In the genomic region with DNA sequence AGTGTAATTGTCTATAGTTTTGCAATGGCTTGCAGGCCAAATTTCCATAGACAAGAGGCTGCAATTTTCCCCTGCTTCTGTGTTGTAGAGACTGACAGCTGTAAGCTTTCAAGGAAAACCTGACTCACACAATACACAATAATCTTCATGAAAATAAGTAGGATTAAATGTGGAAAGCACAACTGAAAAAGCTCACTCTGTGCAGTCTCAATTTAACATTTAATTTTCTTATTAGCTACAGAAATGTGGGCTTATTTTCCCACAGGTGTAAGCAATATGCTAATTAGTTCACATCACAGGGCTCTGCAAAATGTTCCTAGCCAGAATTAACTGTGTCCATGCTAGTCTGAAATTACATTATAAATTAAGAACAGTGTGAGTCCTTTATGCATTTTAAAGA, we compare ENCODE assay signal across 30 mouse cellular contexts.
A peak's percentile ranks its signal among the peaks of the same experiment; 100 is the strongest.
DNase-seq lines count a peak whose midpoint lies in the region; ATAC-seq lines count a peak whose summit lies in the region.
"Had no signal": no experiment of that assay in that cellular context is flagged by ENCODE, and none has a peak within 500 bp of the region (broad histone marks: within the 10 kb centered on the region; RNA-seq: fewer than 3 reads in every experiment).

No protein-coding gene starts in this region.

- no peaks in the 10 kb centered on the region for H3K27me3 ChIP-seq in forebrain, embryonic 11.5 days (ENCODE audit: control insufficient read depth, insufficient read depth, low read length)
- H3K27me3 ChIP-seq in forebrain, embryonic 10.5 days (ENCODE audit: poor library complexity, severe bottlenecking), result no peaks in the 10 kb centered on the region
- H3K27me3 ChIP-seq in forebrain, embryonic 14.5 days (replicated peaks; ENCODE audit: control insufficient read depth, insufficient read depth, low read length), result no peaks in the 10 kb centered on the region
- H3K27me3 ChIP-seq in midbrain, embryonic 13.5 days, result no peaks in the 10 kb centered on the region
- H3K27me3 ChIP-seq: embryonic facial prominence, embryonic 12.5 days; heart, embryonic 15.5 days; hindbrain, embryonic 15.5 days; limb, embryonic 15.5 days; liver, embryonic 13.5 days; megakaryocyte, embryonic 14.5 days had no signal

- H3K4me3 ChIP-seq in forebrain, embryonic 11.5 days (ENCODE audit: low read depth, low read length), result no peak overlapping the region
- no peak overlapping the region for H3K4me3 ChIP-seq in forebrain, embryonic 10.5 days
- no peak overlapping the region for H3K4me3 ChIP-seq in forebrain, embryonic 14.5 days (ENCODE audit: low read depth, low read length)
- no peak overlapping the region for H3K4me3 ChIP-seq in midbrain, embryonic 13.5 days (replicated peaks)
- H3K4me3 ChIP-seq: embryonic facial prominence, embryonic 12.5 days; heart, embryonic 10.5 days; heart, embryonic 15.5 days; hindbrain, embryonic 15.5 days; limb, embryonic 10.5 days; limb, embryonic 15.5 days; liver, embryonic 13.5 days; megakaryocyte, embryonic 14.5 days had no signal

- no peaks in the 10 kb centered on the region for H3K9me3 ChIP-seq in forebrain, embryonic 11.5 days (ENCODE audit: control insufficient read depth, low read length)
- no peaks in the 10 kb centered on the region for H3K9me3 ChIP-seq in forebrain, embryonic 10.5 days
- no peaks in the 10 kb centered on the region for H3K9me3 ChIP-seq in forebrain, embryonic 14.5 days (replicated peaks; ENCODE audit: control insufficient read depth, low read length)
- H3K9me3 ChIP-seq in midbrain, embryonic 13.5 days, result no peaks in the 10 kb centered on the region
- H3K9me3 ChIP-seq: embryonic facial prominence, embryonic 12.5 days; G1E; heart, embryonic 10.5 days; heart, embryonic 15.5 days; hindbrain, embryonic 15.5 days; limb, embryonic 10.5 days; limb, embryonic 15.5 days; liver, embryonic 13.5 days; megakaryocyte, embryonic 14.5 days had no signal

- peak; percentile 76 for ATAC-seq in forebrain, embryonic 11.5 days (replicated peaks; ENCODE audit: low FRiP score)
- peak; percentile 80 for ATAC-seq in forebrain, embryonic 14.5 days
- ATAC-seq in midbrain, embryonic 13.5 days, result peak; percentile 53; the same call in 1 of the 2 replicates
- ATAC-seq: lung, postnatal 0 days had no signal

- H3K36me3 ChIP-seq in forebrain, embryonic 11.5 days (ENCODE audit: control insufficient read depth, insufficient read depth, low read length), result no peaks in the 10 kb centered on the region
- H3K36me3 ChIP-seq in forebrain, embryonic 10.5 days (replicated peaks), result no peaks in the 10 kb centered on the region
- no peaks in the 10 kb centered on the region for H3K36me3 ChIP-seq in forebrain, embryonic 14.5 days (ENCODE audit: control insufficient read depth, insufficient read depth, low read length)
- no peaks in the 10 kb centered on the region for H3K36me3 ChIP-seq in midbrain, embryonic 13.5 days
- H3K36me3 ChIP-seq: embryonic facial prominence, embryonic 12.5 days; G1E; heart, embryonic 10.5 days; heart, embryonic 15.5 days; hindbrain, embryonic 15.5 days; limb, embryonic 10.5 days; limb, embryonic 15.5 days; liver, embryonic 13.5 days had no signal

- H3K27ac ChIP-seq in forebrain, embryonic 11.5 days (ENCODE audit: low read depth, low read length), result no peak overlapping the region
- no peak overlapping the region for H3K27ac ChIP-seq in forebrain, embryonic 10.5 days
- no peak overlapping the region for H3K27ac ChIP-seq in forebrain, embryonic 14.5 days (ENCODE audit: low read depth, low read length)
- H3K27ac ChIP-seq in midbrain, embryonic 13.5 days, result no peak overlapping the region
- H3K27ac ChIP-seq: embryonic facial prominence, embryonic 12.5 days; heart, embryonic 10.5 days; heart, embryonic 15.5 days; hindbrain, embryonic 15.5 days; kidney, postnatal 0 days; limb, embryonic 10.5 days; limb, embryonic 15.5 days; liver, embryonic 13.5 days had no signal

- no peaks in the 10 kb centered on the region for H3K4me1 ChIP-seq in forebrain, embryonic 11.5 days (replicated peaks; ENCODE audit: control insufficient read depth, insufficient read depth, low read length)
- peaks cover 3% of the 10 kb centered on the region; the same call in 1 of the 2 replicates for H3K4me1 ChIP-seq in forebrain, embryonic 10.5 days
- H3K4me1 ChIP-seq in forebrain, embryonic 14.5 days (ENCODE audit: control insufficient read depth, insufficient read depth, low read length), result no peaks in the 10 kb centered on the region
- H3K4me1 ChIP-seq in midbrain, embryonic 13.5 days (replicated peaks), result 0 out of 2 replicates have a peak, but pooled peaks cover 3% of the 10 kb centered on the region
- H3K4me1 ChIP-seq: embryonic facial prominence, embryonic 12.5 days; heart, embryonic 10.5 days; heart, embryonic 15.5 days; hindbrain, embryonic 15.5 days; limb, embryonic 10.5 days; limb, embryonic 15.5 days; liver, embryonic 13.5 days; megakaryocyte, embryonic 14.5 days had no signal

- no peak overlapping the region for H3K9ac ChIP-seq in forebrain, embryonic 11.5 days (ENCODE audit: low read length)
- H3K9ac ChIP-seq in forebrain, embryonic 14.5 days (ENCODE audit: low read length), result no peak overlapping the region
- H3K9ac ChIP-seq in midbrain, embryonic 13.5 days (replicated peaks), result no peak overlapping the region
- H3K9ac ChIP-seq: embryonic facial prominence, embryonic 12.5 days; heart, embryonic 15.5 days; hindbrain, embryonic 15.5 days; limb, embryonic 15.5 days; liver, embryonic 13.5 days had no signal

- H3K4me2 ChIP-seq in forebrain, embryonic 11.5 days (ENCODE audit: low read depth, low read length, severe bottlenecking), result no peak overlapping the region
- H3K4me2 ChIP-seq in forebrain, embryonic 14.5 days (ENCODE audit: low read length), result no peak overlapping the region
- H3K4me2 ChIP-seq in midbrain, embryonic 13.5 days (replicated peaks), result no peak overlapping the region
- H3K4me2 ChIP-seq: embryonic facial prominence, embryonic 12.5 days; heart, embryonic 15.5 days; hindbrain, embryonic 15.5 days; limb, embryonic 15.5 days; liver, embryonic 13.5 days had no signal

- DNase-seq in forebrain, embryonic 11.5 days (ENCODE audit: low spot score), result no peak
- DNase-seq in forebrain, embryonic 10.5 days (ENCODE audit: extremely low spot score, low spot score), result no peak
- DNase-seq in brain, adult 2 months (ENCODE audit: low read depth, low spot score), result peak; percentile 5
- peak; percentile 54 for DNase-seq in forebrain, embryonic 14.5 days (ENCODE audit: low spot score)
- no peak for DNase-seq in kidney, adult 8-10 months
- DNase-seq in left cerebral cortex, adult 8-10 months (ENCODE audit: low spot score in 2 of 2), result no peak
- DNase-seq in thymus, adult 18-20 months, result no peak
- DNase-seq: adrenal gland, adult 8-10 months; cerebellum, adult 11 months; cerebellum, adult 9-10 months; cerebellum, postnatal 36 days; gastrocnemius, postnatal 14 days; kidney, adult 18-20 months; kidney, postnatal 4 days; layer of hippocampus, postnatal 36 days; liver, embryonic 13.5 days; lung, adult 18-20 months; lung, postnatal 4 days; thymus, postnatal 36 days had no signal

Comparison
In these comparisons a context has a peak if more than half of its experiments do, and no peak if none do; other contexts are left out.
1. DNase-seq: peak in brain, adult 2 months (single experiment) and forebrain, embryonic 14.5 days (single experiment); none in forebrain, embryonic 11.5 days (single experiment), forebrain, embryonic 10.5 days (single experiment), kidney, adult 8-10 months (0 of 2), left cerebral cortex, adult 8-10 months (0 of 2) and thymus, adult 18-20 months (0 of 2).
2. Peak in every context shown above with its lines, with median percentiles within 50 percentile points of each other: ATAC-seq.